Mouse (Mus musculus): ENCODE results near the gene Sh3bp1.

- TF ChIP-seq CTCF (IDR thresholded peaks at IDR 0.05; ENCODE audit: low read depth, low read length) (no peak), POLR2AphosphoS5 (IDR thresholded peaks at IDR 0.05; ENCODE audit: insufficient replicate concordance, low read depth, low read length) (no peak)
These were observed 57.5 kb downstream of the Sh3bp1 start for GRCm38 (mm10) chr15:78957021-78957420.
